Mouse (Mus musculus): ENCODE data around the gene Cd47. TPM values are rescaled to one million over a fixed set of nuclear protein-coding genes. Genes with fewer than 3 reads are reported as not detected.
A peak's percentile ranks its signal among the peaks of the same experiment; 100 is the strongest.

Cd47 gene
- polyA plus RNA-seq, 1 experiment from 2014 or later: 407 TPM

DNA sequence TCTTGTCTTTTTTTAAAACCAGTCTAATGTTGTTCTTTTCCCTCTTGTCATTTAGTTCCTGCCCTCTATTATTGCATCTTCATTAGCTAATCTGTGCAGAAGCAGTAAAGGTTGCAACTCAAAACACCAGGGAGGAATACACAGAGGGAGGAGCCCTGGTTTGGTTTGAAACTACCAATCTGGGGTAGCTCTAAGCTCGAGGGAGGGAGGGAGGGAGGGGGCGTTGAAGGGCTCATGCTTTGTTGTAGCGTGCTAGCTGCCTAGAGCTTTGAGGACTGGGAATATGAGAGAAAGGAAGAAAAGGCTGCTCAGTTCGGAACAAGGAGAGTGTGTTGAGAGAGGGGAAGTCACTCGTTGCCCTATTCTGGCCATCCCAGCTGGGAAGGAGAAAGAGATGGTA is 105.7 kb downstream of the Cd47 start:
- DNase-seq (ENCODE audit: low spot score): no peak

DNA sequence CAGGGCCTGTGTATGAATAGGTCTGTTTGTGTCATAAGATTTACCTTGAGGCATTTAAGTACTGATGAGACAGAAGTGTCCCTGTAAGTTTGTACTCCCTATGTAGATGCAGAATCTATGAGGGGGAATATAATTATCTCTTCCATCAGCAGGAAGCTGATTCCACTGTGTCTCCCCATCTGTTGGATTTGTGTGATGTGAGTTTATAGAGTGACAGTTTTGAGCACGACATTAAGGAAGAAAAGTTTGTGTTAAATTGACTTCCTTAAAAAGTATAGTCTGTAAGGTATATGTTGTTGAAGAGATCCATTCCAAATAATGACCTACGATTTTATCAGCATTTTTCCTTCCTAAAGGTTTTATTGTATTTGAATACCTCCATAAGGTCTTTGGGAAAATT is 106.6 kb downstream of the Cd47 start:
- no peak for DNase-seq (ENCODE audit: low spot score)

DNA sequence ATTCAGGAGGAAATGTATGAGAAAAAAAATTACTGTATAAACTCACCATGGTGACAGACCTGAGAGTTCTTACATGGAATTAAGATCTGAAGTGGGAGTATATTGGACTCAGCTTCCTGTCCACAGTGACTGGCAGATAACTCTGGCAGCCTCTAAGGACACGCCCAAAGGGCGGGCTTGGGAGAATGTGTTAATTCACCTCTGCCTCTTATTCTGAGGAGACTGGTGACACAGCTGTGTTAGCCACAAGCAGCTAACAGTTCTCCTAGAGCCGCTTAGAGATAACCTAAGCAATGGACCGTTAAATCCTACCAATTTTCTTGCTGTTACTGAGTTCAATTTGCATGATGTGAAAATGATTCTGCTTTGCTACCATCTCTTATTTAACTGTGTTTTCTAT is 107.0 kb downstream of the Cd47 start:
- peak; percentile 42 for DNase-seq (ENCODE audit: low spot score)

DNA sequence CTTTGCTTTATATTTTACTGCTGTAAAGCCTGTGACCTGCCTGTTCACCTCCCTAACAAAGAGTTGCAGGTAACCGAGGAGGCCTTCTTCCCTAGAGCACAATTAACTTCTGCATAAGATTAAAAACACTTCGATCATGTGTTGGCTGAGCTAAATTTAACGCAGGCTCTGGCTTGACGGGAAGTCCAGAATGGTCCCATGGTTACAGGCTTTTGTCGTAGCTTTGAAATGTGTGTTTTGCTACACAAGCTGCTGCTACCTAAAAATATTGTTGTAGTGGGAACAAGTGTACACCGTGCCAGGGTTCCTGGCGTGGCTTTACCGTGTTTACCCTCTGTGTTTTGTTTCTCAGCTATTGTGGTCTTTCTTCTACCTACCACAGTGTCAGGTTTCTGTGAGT is 109.2 kb downstream of the Cd47 start:
- DNase-seq (ENCODE audit: low spot score): no peak

DNA sequence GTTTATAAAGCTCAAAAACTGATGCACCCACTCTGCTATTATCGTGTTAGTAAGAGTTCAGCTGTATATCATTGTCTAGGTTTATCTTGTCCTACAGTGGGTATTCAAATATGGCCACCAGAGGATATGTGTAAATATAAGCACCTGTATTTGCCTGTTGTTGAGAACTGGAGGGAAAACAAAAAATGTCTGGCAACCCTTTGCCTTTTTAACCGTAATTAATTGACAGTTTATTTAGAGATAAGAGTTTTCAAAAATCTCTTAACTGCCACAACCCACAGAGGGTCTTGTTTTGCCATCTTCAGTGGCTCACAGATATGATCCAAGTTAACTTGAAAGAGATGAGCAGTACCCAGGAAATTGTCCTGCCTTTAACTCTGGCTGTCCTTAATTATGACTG is 113.8 kb downstream of the Cd47 start:
- no peak for DNase-seq (ENCODE audit: low spot score)

DNA sequence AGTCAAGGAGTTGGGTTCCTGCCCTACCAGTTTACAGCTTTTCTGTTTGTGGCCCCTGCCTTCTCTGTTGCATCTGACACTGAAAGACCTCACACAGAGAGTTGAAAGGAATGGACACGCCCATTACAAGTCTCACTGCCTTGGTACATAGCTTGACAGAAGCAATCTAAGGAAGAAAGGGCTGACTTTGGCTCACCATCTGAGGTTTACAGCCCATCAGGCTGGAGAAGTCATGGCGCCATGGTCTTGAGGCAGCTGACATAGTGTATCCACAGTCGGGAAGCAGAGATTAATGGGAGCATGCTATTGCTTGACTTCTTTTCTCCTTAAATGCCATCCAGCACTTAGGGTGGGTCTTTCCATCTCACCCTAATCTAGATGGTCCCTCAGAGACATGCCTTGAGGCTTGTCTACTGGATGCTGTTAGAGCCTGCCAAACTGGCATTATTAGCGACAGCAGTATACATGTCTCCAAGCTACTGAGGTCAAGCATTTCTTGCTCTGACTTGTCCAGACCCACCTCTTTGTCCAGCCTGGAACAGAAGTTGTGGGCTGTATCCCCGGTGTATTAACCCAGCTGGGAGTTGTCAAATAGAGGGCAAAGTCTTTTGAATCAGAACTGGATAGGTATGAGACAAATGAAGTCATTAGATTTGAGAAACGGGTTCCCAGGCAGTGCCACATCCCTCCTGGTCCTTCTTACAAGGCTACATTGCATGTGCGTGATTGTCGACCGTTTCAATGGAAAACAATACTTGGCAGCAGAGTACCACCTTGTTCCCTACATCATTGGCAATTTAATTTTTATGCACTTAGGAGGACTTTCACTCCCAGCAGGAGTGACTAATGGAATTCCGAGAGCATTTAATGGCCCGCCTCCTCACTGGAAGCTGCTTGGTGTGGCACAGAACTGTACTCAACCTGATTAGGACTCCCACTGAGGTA is 115.5 kb downstream of the Cd47 start:
- no peak for DNase-seq (ENCODE audit: low spot score)

DNA sequence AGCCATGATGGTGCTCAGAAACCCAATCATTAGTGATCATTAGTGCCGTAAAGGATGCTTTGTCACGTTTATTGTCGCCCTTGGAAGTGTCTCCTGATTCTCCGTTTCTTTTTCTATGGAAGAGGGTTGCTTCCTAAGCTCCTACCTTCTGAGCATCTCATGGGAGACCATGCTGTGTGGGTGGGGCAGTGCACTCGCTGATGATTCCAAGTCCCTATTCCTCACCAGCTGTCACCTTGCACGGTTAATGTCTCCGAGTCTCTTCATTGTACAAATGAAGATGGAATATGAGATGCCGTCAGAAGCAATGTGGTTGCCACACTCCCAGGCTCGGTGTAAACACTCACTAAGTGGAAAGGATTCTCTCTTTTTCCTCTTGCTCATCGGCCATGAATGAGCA is 119.9 kb downstream of the Cd47 start:
- no peak for DNase-seq (ENCODE audit: low spot score)

DNA sequence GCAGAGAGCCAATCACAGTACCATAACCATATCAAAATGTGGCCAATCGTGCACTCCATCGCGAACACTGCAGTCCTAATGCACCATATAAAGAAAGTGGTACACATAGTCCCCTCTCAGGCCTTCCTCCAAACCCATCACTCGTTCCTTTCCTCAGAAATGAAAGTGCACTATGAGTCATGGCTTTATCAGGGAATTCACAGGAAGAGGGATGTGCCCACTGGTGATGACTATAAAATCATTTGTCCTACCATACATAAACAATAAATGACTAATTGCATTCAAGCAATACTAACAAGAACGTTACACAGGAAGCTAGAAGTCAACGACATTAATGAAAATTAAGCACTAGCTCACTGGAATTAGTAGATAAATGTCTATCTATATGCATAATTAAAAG is 121.3 kb downstream of the Cd47 start:
- no peak for DNase-seq (ENCODE audit: low spot score)

DNA sequence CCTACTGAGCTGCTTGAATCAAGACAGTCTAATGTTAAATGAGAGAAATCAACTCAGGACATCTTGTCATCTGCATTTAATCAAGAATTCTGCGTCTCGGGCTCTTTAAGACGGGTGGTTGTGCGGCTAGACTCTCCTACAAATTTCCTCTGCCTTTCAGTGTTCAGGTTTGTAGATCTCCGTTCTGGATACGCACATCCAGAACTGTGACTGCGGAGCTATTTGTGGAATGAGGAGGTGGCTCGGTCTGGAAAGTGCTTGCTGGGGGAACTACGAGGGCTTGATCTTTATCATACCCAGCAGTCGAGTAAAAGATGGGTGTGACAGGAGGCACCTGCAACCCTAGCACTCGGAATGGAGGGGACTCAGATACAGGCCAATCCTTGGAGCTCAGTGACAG is 121.8 kb downstream of the Cd47 start:
- DNase-seq (ENCODE audit: low spot score): no peak

DNA sequence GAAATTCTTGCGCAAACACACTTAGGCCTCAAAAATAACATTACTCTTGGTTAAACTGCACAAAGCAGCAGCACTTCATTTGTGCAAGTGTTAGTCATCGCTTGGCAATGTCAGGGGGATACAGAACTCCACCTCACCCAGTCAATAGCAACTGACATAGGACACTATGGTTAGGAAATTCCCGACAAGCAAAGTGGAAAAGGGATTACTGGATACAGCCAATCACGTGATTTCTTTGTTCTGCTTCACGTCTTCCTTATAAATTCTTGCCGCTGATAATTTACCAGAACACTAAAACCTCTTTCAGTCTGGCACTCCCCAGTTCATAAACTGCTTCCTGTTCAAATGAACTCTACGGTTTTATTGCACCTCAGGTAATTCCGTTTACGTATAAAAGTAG is 123.4 kb downstream of the Cd47 start:
- DNase-seq (ENCODE audit: low spot score): no peak

DNA sequence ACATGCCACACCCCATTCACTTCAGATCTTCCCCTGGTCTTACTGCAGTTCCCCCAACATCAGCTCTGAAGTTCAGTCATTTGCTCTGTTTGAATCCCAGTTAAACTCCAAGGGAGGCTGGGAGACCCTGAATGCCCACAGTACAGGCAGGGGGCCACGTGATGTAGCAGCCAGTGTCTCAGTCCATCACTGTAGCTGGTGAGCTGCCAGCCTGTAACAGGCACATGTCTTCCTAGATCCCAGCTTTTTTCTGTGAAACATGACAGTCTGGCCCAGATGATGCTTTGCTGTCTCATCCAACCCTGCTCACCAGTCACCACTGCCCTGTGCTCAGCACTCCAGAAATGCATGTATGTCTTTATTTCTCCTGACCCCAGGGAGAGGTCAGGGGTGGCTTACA is 124.6 kb downstream of the Cd47 start:
- DNase-seq (ENCODE audit: low spot score): no peak

DNA sequence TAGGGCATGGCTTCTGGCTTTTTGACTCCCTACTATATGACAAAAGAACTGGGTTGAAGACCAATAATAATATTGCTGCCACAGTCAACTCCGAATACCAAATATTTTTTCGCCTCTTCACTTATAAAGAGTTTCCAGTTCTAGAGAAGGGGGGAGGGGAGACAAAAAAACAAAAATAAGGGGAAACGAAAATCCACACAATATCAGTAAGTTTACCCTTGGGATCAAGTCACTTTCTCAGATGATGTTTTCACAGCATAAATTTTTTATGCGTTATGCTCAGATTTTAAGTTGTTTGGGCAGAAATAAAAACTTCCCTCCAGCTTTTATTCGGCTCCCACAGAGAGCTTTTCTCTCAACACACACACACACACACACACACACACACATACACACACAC is 132.9 kb downstream of the Cd47 start:
- DNase-seq (ENCODE audit: low spot score): no peak

DNA sequence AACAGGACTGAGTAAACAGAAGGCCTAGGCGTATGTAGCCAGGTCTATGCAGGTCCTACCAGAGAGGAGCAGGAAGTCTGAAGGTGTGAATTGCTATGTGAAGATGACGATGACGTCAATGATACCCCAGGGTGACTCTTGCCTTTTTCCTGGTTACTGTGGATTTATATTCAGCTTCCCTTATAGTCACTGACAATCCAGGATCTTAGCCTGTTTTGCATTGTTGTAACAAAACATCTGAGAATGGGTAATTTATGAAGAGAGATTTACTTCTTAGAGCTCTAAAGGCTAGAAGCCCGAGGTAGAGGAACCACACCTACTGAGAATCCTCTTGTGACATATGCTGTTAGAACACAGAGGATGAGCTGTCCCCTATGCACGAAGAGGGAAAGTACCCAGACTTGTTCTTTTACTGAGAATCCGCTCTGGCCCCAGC is 135.7 kb downstream of the Cd47 start:
- DNase-seq (ENCODE audit: low spot score): no peak

DNA sequence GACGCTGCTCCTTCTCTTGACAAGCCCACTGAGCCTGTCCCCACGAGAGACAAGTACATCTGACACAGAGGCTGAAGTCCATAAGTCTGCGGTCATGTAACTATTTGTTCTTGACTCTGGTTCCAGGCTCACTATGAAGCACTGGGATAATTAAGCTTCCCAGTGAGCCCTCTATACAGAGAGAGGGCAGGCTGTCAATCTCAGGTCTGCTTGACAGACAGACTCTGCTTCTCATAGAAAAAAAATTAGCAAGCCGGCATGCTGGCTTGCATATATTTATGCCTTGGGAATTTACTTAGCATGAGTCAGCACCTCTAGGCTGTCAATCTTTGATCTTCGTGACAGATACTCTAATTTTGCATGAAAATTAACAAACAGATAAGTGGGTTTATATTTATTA is 136.5 kb downstream of the Cd47 start:
- no peak for DNase-seq (ENCODE audit: low spot score)

DNA sequence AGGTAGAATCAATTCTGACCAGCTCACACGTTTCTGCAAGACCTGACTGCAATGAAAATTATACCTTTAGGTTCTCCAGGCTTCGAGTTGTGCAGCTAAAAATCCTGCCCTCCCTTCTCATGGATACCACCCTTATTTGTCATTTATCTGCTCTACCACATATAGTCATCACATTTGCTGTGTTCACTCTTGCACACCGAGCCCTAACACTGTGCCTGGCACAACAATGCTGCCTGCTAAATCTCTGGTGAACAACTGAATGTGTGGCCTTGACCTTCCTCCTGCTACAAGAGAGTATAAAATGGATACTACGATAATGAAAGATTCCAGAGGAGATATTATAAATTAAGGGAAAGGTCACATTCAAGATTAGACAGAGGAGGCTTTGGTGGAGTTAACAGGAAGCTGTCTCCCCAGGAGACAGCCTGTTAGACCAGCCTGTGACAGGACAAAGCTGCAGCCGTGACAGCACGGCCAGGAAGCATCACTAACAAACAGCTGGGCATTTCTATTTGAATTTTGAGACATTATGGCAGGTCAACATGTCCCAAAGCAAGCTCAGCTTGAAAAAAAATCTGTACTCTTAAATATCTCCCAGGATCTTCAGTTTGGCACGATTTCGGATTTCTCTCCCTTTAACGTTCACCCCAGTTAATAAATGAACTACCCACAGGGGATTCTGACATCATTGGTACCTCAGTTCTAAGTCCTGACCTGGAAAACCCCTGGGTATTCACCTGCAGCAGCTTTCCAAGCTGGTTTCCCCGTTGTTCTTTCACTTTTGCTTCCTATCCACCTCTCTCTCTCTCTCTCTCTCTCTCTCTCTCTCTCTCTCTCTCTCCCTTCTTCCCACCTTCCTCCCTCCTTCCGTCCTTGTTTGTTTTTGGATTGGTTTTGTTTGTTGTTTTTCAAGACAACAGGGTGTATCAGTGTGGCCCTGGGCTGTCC is 137.2 kb downstream of the Cd47 start:
- DNase-seq (ENCODE audit: low spot score): no peak

DNA sequence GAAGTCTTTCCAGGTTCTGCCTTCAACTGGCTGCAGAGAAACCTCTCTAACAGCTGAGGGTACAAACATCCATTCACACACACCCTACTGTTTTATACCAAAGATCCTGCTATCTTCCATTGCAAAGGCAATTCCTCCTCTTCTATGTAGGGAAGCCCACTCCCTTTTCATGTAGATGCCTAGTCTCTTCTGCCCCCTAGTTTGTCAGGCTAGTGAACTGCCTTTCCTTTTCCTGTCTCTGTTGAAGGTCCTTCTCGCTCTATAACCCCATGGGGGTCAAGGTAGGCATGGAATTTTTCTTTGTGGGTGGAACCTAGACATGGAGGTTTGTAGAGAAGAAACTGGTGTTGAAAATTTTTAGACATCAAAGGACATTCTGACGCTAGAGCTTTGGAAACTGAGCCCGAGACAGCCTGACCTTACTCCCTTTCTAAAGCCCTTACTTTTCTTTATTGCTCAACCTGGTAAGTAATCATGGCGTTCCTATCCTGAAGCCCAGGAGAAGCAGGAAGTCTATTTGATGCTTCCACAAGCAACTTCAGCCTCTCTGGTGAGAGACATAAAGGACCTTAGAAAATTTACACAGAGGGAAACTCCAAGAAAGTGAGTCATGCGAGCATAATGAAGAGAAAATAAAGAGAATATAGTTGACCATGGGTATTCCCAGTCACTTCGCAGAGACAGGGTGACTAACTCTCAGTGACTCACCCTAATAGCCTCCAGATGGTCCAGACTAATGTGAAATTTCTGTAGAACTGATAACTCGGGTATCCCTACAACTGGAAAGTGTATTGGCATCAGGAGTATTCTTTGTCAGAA is 138.4 kb downstream of the Cd47 start:
- DNase-seq (ENCODE audit: low spot score): no peak

DNA sequence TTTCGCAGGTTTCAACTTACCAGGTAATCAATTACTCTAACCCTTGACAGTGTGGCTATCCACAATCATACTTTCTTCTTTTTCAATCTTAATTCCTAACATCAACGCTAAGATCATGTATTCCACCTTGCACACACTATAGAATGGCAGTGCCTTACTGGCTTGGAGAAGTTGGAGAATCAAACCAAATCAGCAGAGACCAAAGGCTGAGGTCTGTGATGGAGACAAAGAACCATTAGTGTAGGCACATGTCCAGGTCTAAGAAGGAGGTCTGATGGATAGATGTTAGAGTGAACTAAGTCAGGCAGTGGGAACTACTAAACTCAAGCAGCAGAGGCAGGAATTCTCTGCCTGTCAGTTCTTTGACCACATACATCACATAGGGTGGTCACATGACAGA is 139.0 kb downstream of the Cd47 start:
- no peak for DNase-seq (ENCODE audit: low spot score)

DNA sequence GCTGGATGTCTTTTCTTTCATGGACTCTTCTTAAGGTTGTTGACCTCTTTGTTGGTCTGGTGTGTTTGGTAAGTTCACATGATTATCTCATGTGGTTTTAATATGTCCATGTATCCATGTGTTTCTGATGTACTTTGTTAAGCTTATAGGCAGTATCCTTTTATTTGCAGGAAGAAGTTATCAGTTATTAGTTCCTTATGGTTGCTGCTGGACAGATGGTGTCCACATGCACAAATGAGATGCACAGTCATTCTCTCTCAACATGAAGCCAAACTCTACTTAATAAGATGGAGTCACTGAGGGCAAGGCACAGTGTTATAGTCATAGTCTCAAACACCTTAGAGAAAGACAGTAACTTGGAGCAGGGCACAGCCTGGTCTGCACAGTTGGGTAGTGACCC is 140.1 kb downstream of the Cd47 start:
- no peak for DNase-seq (ENCODE audit: low spot score)

DNA sequence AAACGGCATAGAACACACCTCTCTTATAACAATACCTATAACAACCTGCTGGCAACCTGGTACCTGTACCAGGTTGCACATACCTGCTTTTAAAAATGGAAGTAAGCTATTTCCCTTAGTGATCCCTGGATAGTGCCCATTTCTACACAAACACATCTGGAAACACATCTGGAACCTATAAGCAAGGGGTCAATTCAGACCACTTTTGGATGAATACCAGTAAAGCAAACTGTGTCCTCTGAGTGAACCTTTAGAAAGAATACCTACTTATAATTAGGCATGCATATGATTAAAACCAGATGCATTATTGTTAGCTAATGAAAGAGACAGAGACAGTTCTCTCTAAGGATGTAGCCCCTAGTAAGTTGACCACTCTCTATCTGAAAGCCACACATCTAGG is 140.7 kb downstream of the Cd47 start:
- no peak for DNase-seq (ENCODE audit: low spot score)

DNA sequence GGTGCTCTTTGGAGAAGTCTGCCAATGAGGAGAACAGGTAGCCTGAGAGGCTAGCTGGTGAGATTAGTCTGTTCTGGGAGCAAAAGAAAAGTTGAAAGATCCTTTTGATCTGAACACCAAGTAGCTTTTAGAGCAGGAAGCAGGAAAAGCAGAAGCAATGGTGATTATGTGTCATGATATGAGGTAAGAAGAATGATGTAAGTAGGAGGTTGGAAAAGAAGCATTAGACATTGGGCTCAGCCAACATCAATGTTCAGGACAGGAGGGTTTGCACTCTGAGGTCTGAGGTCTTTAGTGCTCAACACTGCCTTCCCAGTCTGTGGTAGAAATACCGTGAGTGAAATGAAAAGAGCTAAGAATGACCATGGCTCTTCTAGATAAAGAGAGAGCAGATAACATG is 143.4 kb downstream of the Cd47 start:
- no peak for DNase-seq (ENCODE audit: low spot score)

DNA sequence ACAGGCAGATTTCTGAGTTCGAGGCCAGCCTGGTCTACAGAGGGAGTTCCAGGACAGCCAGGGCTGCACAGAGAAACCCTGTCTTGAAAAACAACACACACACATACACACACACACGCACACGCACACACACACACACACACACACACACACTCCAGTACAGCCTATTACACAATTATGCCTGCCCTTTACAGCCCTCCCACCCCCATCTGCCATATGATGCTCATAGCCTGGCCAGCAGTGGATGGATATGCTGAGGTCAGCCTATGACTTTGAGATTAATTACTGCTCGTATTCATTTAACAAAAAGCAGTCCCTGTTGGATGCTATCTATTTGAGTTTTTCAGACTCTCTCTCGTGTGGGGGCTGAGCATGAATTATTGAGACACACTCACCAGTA is 144.8 kb downstream of the Cd47 start:
- no peak for DNase-seq (ENCODE audit: low spot score)
